Mouse (Mus musculus) layer of hippocampus, adult 9-10 months (tissue): ENCODE data around the gene Gm5799.
"Not testable (repeated sequence)": the region's sequence is repeated elsewhere in the genome, so short reads cannot be mapped to it uniquely, and the experiment has no call there.

Experiments used
- DNase-seq: peaks from one replicate; pipeline ENCODE4 v3.0.0; 2022; ENCODE audit warnings: low spot score

The Gm5799 gene

DNA sequence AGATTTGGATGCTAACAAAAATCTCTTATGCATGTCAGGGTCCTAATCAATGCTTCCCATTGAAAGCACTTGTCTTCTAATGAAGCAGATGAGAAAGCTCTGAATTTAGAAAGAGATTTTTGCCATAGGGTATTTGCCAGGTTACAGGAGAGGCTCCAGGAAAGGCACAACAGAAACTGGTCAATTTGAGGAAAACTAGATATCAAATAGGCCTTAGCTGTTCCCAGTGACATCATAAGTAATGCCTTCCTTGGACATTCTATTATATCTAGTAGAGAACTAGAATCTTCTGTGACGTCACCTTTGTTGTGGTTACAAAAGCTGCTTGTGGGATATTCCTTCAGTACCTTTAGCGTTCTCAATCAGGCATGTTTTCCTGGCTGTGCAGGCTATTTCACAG is at the start of gene Gm5799:
Gene Gm5799, plus strand, starts transcription at position 301 of the 400 bp plus-strand sequence.
- DNase-seq = not testable (repeated sequence)

DNA sequence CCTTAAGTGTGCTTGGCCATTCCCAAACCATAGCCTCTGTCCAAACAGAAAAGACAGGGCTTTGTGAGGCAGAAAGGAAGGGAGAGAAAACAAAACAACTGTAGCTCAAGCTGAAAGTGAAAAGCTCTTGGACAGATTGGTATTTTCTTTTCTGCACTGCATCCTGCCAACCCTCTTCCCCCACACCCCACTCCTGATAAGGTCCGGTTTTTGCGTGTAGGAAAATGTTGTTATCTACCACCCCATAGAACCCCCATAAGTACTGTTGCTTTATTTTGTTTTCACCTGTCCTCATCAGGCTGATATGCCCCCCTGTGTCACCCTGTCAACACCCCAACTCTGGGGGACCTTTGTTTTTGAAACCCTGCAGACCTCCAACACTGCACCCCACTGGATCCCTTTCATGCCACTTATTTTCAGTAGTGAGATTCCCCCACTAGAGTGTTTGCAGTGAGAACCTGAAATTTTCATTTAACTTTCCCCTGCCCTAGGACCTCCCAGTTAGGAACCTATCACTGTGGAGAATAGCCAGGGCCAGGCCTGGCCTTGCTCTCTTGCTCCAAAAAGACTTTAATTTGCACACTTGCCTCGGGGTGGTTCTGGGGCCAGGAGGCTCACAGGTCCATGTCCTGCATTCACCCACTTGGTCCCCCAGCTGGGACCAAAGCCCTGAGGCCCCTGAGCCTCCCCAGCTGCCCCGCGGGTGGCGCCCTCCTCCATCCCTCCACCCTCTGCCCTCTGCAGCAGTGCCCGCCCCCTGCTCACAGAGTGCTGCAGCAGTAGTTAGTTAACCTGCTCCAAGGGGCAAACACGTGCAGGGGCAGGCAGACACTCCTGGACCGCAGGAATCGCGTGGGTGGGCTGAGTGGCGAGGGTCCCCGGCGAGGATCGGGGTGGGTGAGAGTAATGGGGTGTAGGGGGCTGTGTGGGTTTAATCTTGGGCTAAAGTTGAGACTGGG is 12.0 kb upstream of the Gm5799 start:
- not testable (repeated sequence) for DNase-seq

DNA sequence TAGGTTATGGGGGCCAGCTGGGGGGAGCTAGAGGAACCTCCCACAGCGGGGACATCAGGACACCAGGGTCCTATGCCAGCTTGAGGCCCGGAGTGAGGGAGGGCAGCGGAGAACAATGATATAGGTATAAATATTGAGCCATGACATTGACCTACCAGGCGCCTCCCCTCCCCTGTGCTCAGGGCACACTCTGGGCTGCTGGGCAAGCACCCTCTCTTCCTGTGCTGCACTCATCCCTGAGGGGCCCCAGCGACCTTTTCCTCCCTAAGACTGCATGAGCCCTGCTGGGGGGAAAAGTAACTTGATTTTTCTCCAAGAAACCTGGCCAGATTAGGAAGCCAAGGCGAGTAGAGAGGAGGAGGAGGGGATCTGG is 11.4 kb upstream of the Gm5799 start:
- DNase-seq = not testable (repeated sequence)

DNA sequence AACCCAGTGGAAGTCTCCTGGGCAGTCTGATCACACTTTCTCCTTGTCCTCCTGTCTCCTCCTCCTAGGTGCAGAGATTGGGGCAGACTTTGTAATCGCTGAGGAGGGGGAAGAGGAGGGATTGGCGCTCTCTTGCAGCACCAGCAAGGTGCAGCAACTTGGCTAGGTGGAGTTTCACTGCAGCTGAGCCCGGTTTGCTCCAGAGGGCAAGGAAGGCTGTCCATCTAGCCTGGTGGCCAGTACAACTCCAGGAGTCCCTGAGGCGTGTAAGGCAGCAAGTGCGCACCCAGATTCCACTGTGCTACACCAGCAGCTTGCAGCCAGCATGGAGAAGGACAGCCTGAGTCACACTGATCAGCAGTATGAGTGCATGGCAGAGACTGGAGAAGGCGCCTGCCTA is 11.0 kb upstream of the Gm5799 start:
- not testable (repeated sequence) for DNase-seq

DNA sequence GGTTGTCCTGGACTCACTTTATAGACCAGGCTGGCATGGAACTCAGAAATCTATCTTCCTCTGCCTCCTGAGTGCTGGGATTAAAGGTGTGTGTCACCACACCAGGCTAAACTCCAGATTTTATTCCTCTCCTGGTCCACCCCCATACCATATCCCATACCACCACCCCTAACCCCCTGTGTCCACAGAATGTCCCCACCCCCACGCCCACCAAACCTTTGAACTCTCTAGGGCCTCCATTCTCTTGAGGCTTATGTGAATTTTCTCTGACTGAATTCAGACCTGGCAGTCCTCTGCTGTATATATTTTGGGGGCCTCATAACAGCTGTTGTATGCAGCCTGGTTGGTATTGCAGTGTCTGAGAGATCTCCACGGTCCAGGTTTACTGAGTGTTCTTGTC is 5.2 kb upstream of the Gm5799 start:
- not testable (repeated sequence) for DNase-seq

DNA sequence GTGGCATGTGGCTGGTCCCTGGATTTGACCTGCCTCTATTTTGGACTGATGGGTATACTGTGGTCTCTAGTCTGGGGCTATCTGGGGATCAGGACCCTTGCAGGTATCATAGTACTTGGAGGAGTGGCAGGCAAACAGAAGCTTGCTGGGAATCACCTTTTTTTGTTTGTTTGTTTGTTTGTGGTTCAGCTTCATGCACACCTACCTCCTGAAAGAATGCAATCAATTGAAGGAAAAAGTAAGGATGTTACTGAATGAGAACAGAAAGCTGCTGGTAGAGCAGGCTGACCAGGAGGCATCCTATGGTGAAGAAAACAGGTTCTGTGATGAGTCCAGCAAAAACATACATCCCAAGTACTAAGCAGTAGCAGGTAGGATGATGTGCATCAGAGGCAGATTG is 2.9 kb downstream of the Gm5799 start:
- not testable (repeated sequence) for DNase-seq

GRCm38 (mm10) chr14:43552271-43552670 is 8.9 kb downstream of the Gm5799 start:
- DNase-seq = not testable (repeated sequence)

- not testable (repeated sequence) for DNase-seq
Observed at GRCm38 (mm10) chr14:43577969-43578368, 34.6 kb downstream of the Gm5799 start.

- DNase-seq = not testable (repeated sequence)
Observed at GRCm38 (mm10) chr14:43579046-43579445, 35.7 kb downstream of the Gm5799 start, which contains the start of gene Gm17654. Gene Gm17654 (minus strand): TSS chr14:43579146.
